Mouse (Mus musculus) retina, embryonic 14.5 days (tissue): Measurements from ENCODE around the gene Zwint.

Source experiments
- DNase-seq: peaks from one replicate; pipeline ENCODE4 v3.0.0-alpha.2; 2015; ENCODE audit warnings: low spot score

The Zwint gene

GRCm38 (mm10) chr10:72654270-72655016, at the start of gene Zwint:
Gene Zwint, plus strand, starts transcription at chr10:72654845.
- DNase-seq, result peak; percentile 99

- no peak for DNase-seq
Observed at GRCm38 (mm10) chr10:72613125-72613915, 41.3 kb upstream of the Zwint start.

GRCm38 (mm10) chr10:72616153-72616552, 38.5 kb upstream of the Zwint start:
- no peak for DNase-seq

- DNase-seq, result no peak
Observed at GRCm38 (mm10) chr10:72620527-72620926, 34.1 kb upstream of the Zwint start.

- DNase-seq, result no peak
Observed at GRCm38 (mm10) chr10:72623561-72623960, 31.1 kb upstream of the Zwint start.

- no peak for DNase-seq
Observed at GRCm38 (mm10) chr10:72634125-72634524, 20.5 kb upstream of the Zwint start.

GRCm38 (mm10) chr10:72650867-72651266, 3.8 kb upstream of the Zwint start:
- no peak for DNase-seq

GRCm38 (mm10) chr10:72653797-72654196, 848 bp upstream of the Zwint start:
- DNase-seq, result no peak

GRCm38 (mm10) chr10:72655017-72655509, 418 bp downstream of the Zwint start:
- peak; percentile 73 for DNase-seq

- no peak for DNase-seq
Observed at GRCm38 (mm10) chr10:72659198-72659597, 4.6 kb downstream of the Zwint start.

GRCm38 (mm10) chr10:72660350-72660749, 5.7 kb downstream of the Zwint start:
- DNase-seq, result no peak

GRCm38 (mm10) chr10:72667856-72668255, 13.2 kb downstream of the Zwint start:
- no peak for DNase-seq

GRCm38 (mm10) chr10:72669086-72669485, 14.4 kb downstream of the Zwint start:
- no peak for DNase-seq

- DNase-seq, result no peak
Observed at GRCm38 (mm10) chr10:72675971-72676370, 21.3 kb downstream of the Zwint start.

GRCm38 (mm10) chr10:72676550-72676949, 21.9 kb downstream of the Zwint start:
- no peak for DNase-seq

- DNase-seq, result no peak
Observed at GRCm38 (mm10) chr10:72679086-72679485, 24.4 kb downstream of the Zwint start.

- DNase-seq, result no peak
Observed at GRCm38 (mm10) chr10:72701092-72701491, 46.4 kb downstream of the Zwint start.

- DNase-seq, result no peak
Observed at GRCm38 (mm10) chr10:72713754-72714153, 59.1 kb downstream of the Zwint start.
